Mouse (Mus musculus): Measurements from ENCODE around the gene Retreg1.

- no peak for TF ChIP-seq CTCF (IDR thresholded peaks at IDR 0.05; ENCODE audit: insufficient read depth, low read length)
- no peak for TF ChIP-seq POLR2A (IDR thresholded peaks at IDR 0.05; ENCODE audit: borderline replicate concordance, extremely low read depth, low read depth, low read length)
Observed at GRCm38 (mm10) chr15:26022636-26023035, 179.7 kb downstream of the Retreg1 start.
